Comparison of ENCODE assay signal across 11 mouse cellular contexts in the genomic region with DNA sequence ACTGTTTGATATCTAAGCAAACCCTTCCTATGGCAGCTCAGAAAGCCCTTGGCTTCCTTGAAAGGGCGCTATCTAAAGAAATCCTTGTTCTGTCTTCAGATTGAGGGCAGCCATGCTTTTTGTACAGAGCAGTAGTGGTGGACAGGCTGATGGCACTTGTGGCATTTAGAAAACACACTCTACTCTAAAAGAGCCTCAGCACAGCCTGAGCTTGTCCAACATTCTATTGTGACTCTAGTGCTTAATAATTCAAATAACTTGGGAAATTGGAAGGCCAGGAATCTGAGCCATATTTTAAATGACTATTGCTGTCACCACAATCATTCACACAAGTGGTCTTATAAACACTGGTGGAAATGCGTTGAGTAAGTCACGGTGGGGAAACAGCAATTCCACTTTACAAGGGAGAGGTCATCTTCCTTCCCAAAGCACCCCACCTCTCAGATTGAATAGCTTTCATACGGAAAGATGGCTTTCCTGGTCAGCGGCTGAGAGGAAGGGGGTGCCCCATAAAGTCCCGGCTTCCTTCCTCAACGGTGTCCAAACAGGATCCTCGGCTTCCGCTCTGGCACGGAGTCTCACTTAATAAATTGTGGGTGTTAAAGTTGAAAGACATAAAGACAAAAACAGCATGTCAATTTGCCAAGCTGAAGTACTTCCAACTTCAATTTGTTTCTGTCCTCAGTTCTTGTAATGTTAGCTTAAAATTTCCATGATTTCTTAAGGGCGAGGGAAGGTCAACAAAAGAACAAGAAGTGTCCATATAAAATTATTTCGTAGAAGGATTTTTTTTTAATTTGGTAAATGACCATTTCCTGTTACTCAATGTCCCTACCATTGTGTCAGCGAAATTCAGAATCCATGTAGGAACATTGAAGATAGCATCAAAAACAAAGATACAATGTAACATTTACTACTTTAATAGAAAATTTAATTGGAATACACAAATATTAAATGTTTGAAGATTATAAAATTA.
DNase-seq lines count a peak whose midpoint lies in the region; ATAC-seq lines count a peak whose summit lies in the region.
"Had no signal": no experiment of that assay in that cellular context is flagged by ENCODE, and none has a peak within 500 bp of the region (broad histone marks: within the 10 kb centered on the region; RNA-seq: fewer than 3 reads in every experiment).

No protein-coding gene starts in this region.

- H3K27ac ChIP-seq in liver, embryonic 12.5 days, result no peak overlapping the region
- H3K27ac ChIP-seq: heart, embryonic 13.5 days; stomach, embryonic 15.5 days had no signal

- no peaks in the 10 kb centered on the region for H3K27me3 ChIP-seq in liver, embryonic 12.5 days (replicated peaks)
- H3K27me3 ChIP-seq: heart, embryonic 13.5 days; stomach, embryonic 15.5 days had no signal

- H3K9me3 ChIP-seq in liver, embryonic 12.5 days (replicated peaks), result no peaks in the 10 kb centered on the region
- H3K9me3 ChIP-seq: heart, embryonic 13.5 days; stomach, embryonic 15.5 days had no signal

- 44% methylated on average over 13 of the region's 13 CpGs for WGBS in liver, embryonic 12.5 days (ENCODE audit: insufficient replicate concordance)

- H3K4me2 ChIP-seq in liver, embryonic 12.5 days, result no peak overlapping the region
- H3K4me2 ChIP-seq: heart, embryonic 13.5 days; stomach, embryonic 15.5 days had no signal

- intact Hi-C loops in heart, postnatal 10 days (cut with DNase I), result loop anchor here (5.0 to 10.0 kb wide), 3 partner anchors 204 to 461 kb away; no protein-coding TSS in a partner anchor
- intact Hi-C loops in left cerebral cortex, postnatal 14 days (cut with DNase I), result no loop called here

- H3K9ac ChIP-seq in liver, embryonic 12.5 days, result no peak overlapping the region
- H3K9ac ChIP-seq: heart, embryonic 13.5 days; stomach, embryonic 15.5 days had no signal

- no peak overlapping the region for H3K4me3 ChIP-seq in liver, embryonic 12.5 days
- H3K4me3 ChIP-seq: heart, embryonic 13.5 days; stomach, embryonic 15.5 days had no signal

- no peaks in the 10 kb centered on the region for H3K36me3 ChIP-seq in liver, embryonic 12.5 days
- H3K36me3 ChIP-seq: heart, embryonic 13.5 days; stomach, embryonic 15.5 days had no signal

- H3K4me1 ChIP-seq in liver, embryonic 12.5 days, result no peaks in the 10 kb centered on the region
- H3K4me1 ChIP-seq: heart, embryonic 13.5 days; stomach, embryonic 15.5 days had no signal

- DNase-seq in liver, result peak; percentile 4
- DNase-seq in heart, postnatal 10 days, result peak; percentile 40 to 47
- peak; percentile 78 to 92 for DNase-seq in kidney, postnatal 36 days
- DNase-seq in lung, postnatal 4 days, result peak; percentile 60 to 81
- DNase-seq in left cerebral cortex, adult 9 months (ENCODE audit: low spot score in 2 of 2), result no peak
- no peak for DNase-seq in embryo, embryonic 9.5 days (ENCODE audit: extremely low spot score)
- no peak for DNase-seq in left cerebral cortex, postnatal 14 days (ENCODE audit: low spot score in 2 of 2)

- no peak for ATAC-seq in liver, embryonic 12.5 days
- ATAC-seq: intestine, postnatal 0 days had no signal

Comparison
In these comparisons a context has a peak if more than half of its experiments do, and no peak if none do; other contexts are left out.
1. DNase-seq: peak in liver (single experiment), heart, postnatal 10 days (2 of 2), kidney, postnatal 36 days (2 of 2) and lung, postnatal 4 days (2 of 2); none in left cerebral cortex, adult 9 months (0 of 2), embryo, embryonic 9.5 days (single experiment) and left cerebral cortex, postnatal 14 days (0 of 2).